Mouse (Mus musculus) thymus, adult 2 months (tissue): Measurements from ENCODE around the gene Cox17.

Experiments used
- CTCF ChIP-seq: fragments of 200-500 bp; IDR thresholded peaks from 2 replicates; pipeline ENCODE4 v1.5.1; 2012; ENCODE audit warnings: mild to moderate bottlenecking, control low read depth, low read length, moderate library complexity, borderline replicate concordance; ENCODE audit not compliant: control insufficient read depth, poor library complexity, insufficient read depth; ENCODE audit errors: extremely low read depth
- POLR2A ChIP-seq: fragments of 200-500 bp; IDR thresholded peaks from 2 replicates; pipeline ENCODE4 v1.6.1; 2012; ENCODE audit warnings: mild to moderate bottlenecking, low read length, control low read depth, moderate library complexity; ENCODE audit not compliant: control insufficient read depth, poor library complexity, insufficient read depth; ENCODE audit errors: extremely low read depth

GRCm38 (mm10) chr16:38363256-38363595 lies 16.4 kb downstream of the Cox17 start:
- TF ChIP-seq CTCF (no peak), POLR2A (no peak)
